Mouse (Mus musculus) large intestine, adult 2 months (tissue): ENCODE results near the gene H2al1b. TPM values are rescaled to one million over a fixed set of nuclear protein-coding genes. Genes with fewer than 3 reads are reported as not detected.
"Not testable (repeated sequence)": the region's sequence is repeated elsewhere in the genome, so short reads cannot be mapped to it uniquely, and the experiment has no call there.

Experiments
- DNase-seq: peaks from one replicate; pipeline ENCODE4 v3.0.0-alpha.2; 2012; ENCODE audit warnings: low read depth, low spot score
- WGBS: fragments of 180-500 bp; shearing (Covaris S2); methylation state at CpG from one replicate; pipeline ENCODE4 v1.1.7; 2018; 5-methylcytosine and 5-hydroxymethylcytosine counted together
- polyA plus RNA-seq: library from polyadenylated mRNA; depleted of rRNA; stranded (reverse); fragments of >200 nt; gene quantifications from 2 replicates; pipeline ENCODE4 v1.2.3, GENCODE M21; 2012; rRNA removed

The H2al1b gene
- polyA plus RNA-seq, 1 experiment: not detected

DNA sequence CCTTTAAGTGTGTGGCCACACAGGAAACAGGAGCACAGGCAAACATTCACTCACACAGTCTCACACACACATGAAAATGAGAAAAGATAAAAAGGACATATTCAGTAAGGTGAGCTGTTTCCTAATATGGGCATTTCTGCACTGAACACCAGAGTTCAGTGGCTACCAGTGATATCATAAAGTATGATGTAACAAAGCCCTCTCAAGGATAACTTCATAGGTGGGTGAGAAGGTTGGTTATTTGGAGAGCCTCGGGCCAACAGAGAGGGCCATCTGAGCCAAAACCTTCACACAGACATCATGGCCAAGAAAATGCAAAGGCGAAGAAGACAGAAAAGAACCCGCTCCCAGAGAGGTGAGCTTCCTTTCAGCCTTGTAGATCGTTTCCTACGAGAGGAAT is 22.1 kb downstream of the H2al1b start, which contains the start of gene H2al1i:
Gene H2al1i, plus strand, starts transcription at position 301 of the 400 bp plus-strand sequence.
- not testable (repeated sequence) for DNase-seq
- 100% methylated on average over 1 of the region's 5 CpGs for WGBS

DNA sequence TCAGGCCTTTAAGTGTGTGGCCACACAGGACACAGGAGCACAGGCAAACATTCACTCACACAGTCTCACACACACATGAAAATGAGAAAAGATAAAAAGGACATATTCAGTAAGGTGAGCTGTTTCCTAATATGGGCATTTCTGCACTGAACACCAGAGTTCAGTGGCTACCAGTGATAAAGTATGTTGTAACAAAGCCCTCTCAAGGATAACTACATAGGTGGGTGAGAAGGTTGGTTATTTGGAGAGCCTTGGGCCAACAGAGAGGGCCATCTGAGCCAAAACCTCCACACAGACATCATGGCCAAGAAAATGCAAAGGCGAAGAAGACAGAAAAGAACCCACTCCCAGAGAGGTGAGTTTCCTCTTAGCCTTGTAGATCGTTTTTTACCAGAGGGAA is 25.3 kb downstream of the H2al1b start, which contains the start of gene H2al1j:
Gene H2al1j, plus strand, starts transcription at position 301 of the 400 bp plus-strand sequence.
- 95% methylated on average over 2 of the region's 2 CpGs for WGBS

DNA sequence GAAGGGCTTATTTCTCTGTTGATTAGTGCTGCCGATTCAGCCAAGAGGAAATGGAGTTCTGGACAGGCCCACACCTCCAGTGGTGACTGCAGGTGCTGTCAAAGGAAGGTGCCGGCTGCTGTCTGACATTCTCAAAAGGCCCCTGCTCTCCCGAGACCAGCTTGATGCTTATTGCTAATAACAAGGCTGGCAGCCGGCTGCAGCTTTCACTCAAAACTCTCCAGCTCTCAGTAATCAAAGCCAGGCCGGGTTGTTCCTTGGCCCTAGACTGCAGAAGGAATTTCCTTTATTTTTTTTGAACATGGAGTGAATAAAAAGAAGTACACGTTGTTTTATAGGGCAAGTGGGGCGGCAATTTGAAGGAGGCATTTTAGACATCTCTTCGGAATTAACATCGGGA is 43.5 kb downstream of the H2al1b start:
- whole genome bisulfite sequencing: 75% methylated on average over 9 of the region's 9 CpGs
- DNase-seq: no peak

More for the DNA sequence above, 25.3 kb downstream of the H2al1b start, which contains the start of gene H2al1j:
- not testable (repeated sequence) for DNase-seq

DNA sequence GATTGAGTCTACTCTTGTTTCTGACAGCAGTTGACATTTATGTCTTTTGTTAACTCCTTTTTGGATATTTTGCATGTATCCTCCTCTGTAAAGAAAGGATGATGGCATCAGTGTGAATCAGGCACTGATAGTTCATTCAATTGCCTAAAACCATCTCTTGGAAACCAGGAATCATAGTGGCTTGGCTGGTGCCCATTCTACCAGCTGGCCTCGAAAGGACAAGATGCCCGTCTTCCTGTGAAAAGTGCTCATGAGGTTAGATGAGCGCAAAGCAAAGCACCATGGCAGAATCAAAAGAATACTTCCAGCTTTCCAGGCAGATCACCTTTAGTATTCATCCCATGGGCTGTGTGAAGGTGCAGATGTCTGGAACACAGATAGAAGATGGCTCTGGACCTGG is 44.5 kb downstream of the H2al1b start:
- 92% methylated on average over 3 of the region's 3 CpGs for WGBS
- no peak for DNase-seq

Other genes starting within 250 kb of the H2al1b start
- gene H2al1a, start 3.2 kb upstream of the H2al1b start, polyA plus RNA-seq: not detected in 2 replicates
- not detected in 2 replicates for gene H2al1c, start 3.2 kb downstream of the H2al1b start, polyA plus RNA-seq
- gene H2al1d, start 6.4 kb downstream of the H2al1b start, polyA plus RNA-seq: not detected in 2 replicates
- gene H2al1e, start 9.5 kb downstream of the H2al1b start, polyA plus RNA-seq: not detected in 2 replicates
- not detected in 2 replicates for gene H2al1f, start 12.7 kb downstream of the H2al1b start, polyA plus RNA-seq
- gene H2al1g, start 15.8 kb downstream of the H2al1b start, polyA plus RNA-seq: not detected in 2 replicates
- gene H2al1h, start 19.1 kb downstream of the H2al1b start, polyA plus RNA-seq: not detected in 2 replicates
- gene H2al1i, start 22.2 kb downstream of the H2al1b start, polyA plus RNA-seq: not detected in 2 replicates
- gene H2al1j, start 25.4 kb downstream of the H2al1b start, polyA plus RNA-seq: not detected in 2 replicates